8 mouse cellular contexts compared by ENCODE assay signal in genomic region chr2:118542971-118543573, GRCm38 (mm10). TPM values are rescaled to one million over a fixed set of nuclear protein-coding genes. Genes with fewer than 3 reads are reported as not detected.
A peak's percentile ranks its signal among the peaks of the same experiment; 100 is the strongest.
DNase-seq lines count a peak whose midpoint lies in the region; ATAC-seq and TF ChIP-seq lines count a peak whose summit lies in the region.

No protein-coding gene starts in this region.

- in situ Hi-C loops in CH12.LX (cut with MboI; ENCODE audit: low pct_ligation_motif_present, low pct_unique_long_range_greater_than_20kb, low sequenced_read_pairs), result loop anchor here (5.0 kb wide), 1 partner anchor 56 kb away; no protein-coding TSS in a partner anchor

- H3K4me2 ChIP-seq in CH12.LX (ENCODE audit: insufficient read depth, low read depth, poor library complexity, severe bottlenecking), result no peak overlapping the region
- H3K4me2 ChIP-seq in intestine, postnatal 0 days (replicated peaks; ENCODE audit: low read depth), result peak overlapping the region; percentile 66

- 83% methylated on average over 1 of the region's 1 CpGs for WGBS in intestine, postnatal 0 days

- H3K27me3 ChIP-seq in CH12.LX (replicated peaks), result no peaks in the 10 kb centered on the region
- no peaks in the 10 kb centered on the region for H3K27me3 ChIP-seq in intestine, postnatal 0 days (replicated peaks; ENCODE audit: control insufficient read depth, insufficient read depth, low read length)

- peaks cover 2% of the 10 kb centered on the region for H3K9me3 ChIP-seq in CH12.LX (replicated peaks; ENCODE audit: low read length)
- no peaks in the 10 kb centered on the region for H3K9me3 ChIP-seq in intestine, postnatal 0 days (ENCODE audit: control insufficient read depth)

- H3K4me3 ChIP-seq in CH12.LX (replicated peaks in 1 of 3; ENCODE audit: low read depth in 2 of 3, low read length in 2 of 3, poor library complexity in 1 of 3), result no peak overlapping the region
- no peak overlapping the region for H3K4me3 ChIP-seq in intestine, postnatal 0 days (ENCODE audit: low read depth, low read length)

- no peak for ATAC-seq in intestine, postnatal 0 days
- ATAC-seq in erythroid progenitor cell, adult 5-6 weeks (replicated peaks; ENCODE audit: low FRiP score, poor library complexity, severe bottlenecking), result no peak

- no peak for TF ChIP-seq POLR2A in CH12.LX (IDR thresholded peaks at IDR 0.05; ENCODE audit: low read depth, low read length)

- dilution Hi-C loops in CH12.LX (cut with MboI; ENCODE audit: extremely low pct_ligation_motif_present, extremely low pct_unique_long_range_greater_than_20kb, low sequenced_read_pairs), result no loop called here

- H3K79me2 ChIP-seq in CH12.LX (replicated peaks; ENCODE audit: control insufficient read depth, extremely low read depth, insufficient read depth, poor library complexity, severe bottlenecking), result no peaks in the 10 kb centered on the region

- peak; percentile 69 for TF ChIP-seq RAD21 in CH12.LX (IDR thresholded peaks at IDR 0.05; ENCODE audit: low read depth, low read length)

- peak; percentile 75 to 93 for TF ChIP-seq CTCF in CH12.LX (conservative IDR thresholded peaks at IDR 0.05 in 1 of 2, IDR thresholded peaks at IDR 0.05 in 1 of 2; ENCODE audit: low read depth in 2 of 2, low read length in 2 of 2)
- peak; percentile 69 for TF ChIP-seq CTCF in intestine, postnatal 0 days (IDR thresholded peaks at IDR 0.05; ENCODE audit: low read depth)

- H3K36me3 ChIP-seq in CH12.LX (replicated peaks in 1 of 2; ENCODE audit: control insufficient read depth in 1 of 2, insufficient read depth in 1 of 2, low read length in 1 of 2), result no peaks in the 10 kb centered on the region
- H3K36me3 ChIP-seq in intestine, postnatal 0 days (ENCODE audit: control insufficient read depth, insufficient read depth), result peaks cover 5% of the 10 kb centered on the region; the same call in 1 of the 2 replicates

- no peak for TF ChIP-seq EP300 in CH12.LX (IDR thresholded peaks at IDR 0.05; ENCODE audit: low read length)

- peaks cover 45 to 93% of the 10 kb centered on the region in 2 experiments for H3K4me1 ChIP-seq in CH12.LX (ENCODE audit: control insufficient read depth in 1 of 2, insufficient read depth in 2 of 2)
- H3K4me1 ChIP-seq in intestine, postnatal 0 days (replicated peaks; ENCODE audit: control insufficient read depth, insufficient read depth, low read length), result peaks cover 39% of the 10 kb centered on the region

- H3K9ac ChIP-seq in CH12.LX (ENCODE audit: insufficient read depth, low read depth), result no peak overlapping the region
- no peak overlapping the region for H3K9ac ChIP-seq in intestine, postnatal 0 days (ENCODE audit: low read depth, low read length)

- peak; percentile 27 for DNase-seq in kidney, adult 18-20 months
- no peak for DNase-seq in kidney, postnatal 10 days
- peak; percentile 72 for DNase-seq in CH12.LX (ENCODE audit: extremely low read depth)
- peak; percentile 45 for DNase-seq in ZHBTc4 (ENCODE audit: low read depth, low spot score)
- DNase-seq in T-cell, adult 2 months (ENCODE audit: low spot score), result no peak
- no peak for DNase-seq in thymus, postnatal 10 days (ENCODE audit: low spot score in 2 of 2)

- no peak overlapping the region for H3K27ac ChIP-seq in CH12.LX (ENCODE audit: insufficient read depth, low read depth)
- peak overlapping the region; percentile 1; the same call in 1 of the 2 replicates for H3K27ac ChIP-seq in intestine, postnatal 0 days (ENCODE audit: low read depth, low read length)

TF ChIP-seq in CH12.LX, 34 proteins besides CTCF, POLR2A, EP300 and RAD21:
- no peak for TF ChIP-seq NELFE (IDR thresholded peaks at IDR 0.05; ENCODE audit: low read depth, low read length)
- TF ChIP-seq SMC3 (IDR thresholded peaks at IDR 0.05; ENCODE audit: low read depth, low read length), result peak; percentile 67

RNA-seq across cellular contexts. Expression of gene Bmf, which starts 6.4 kb away (rescaled TPM):
- 3.4 and 5.6 TPM in 2 replicates for total RNA-seq in CH12.LX (2012; rRNA removed)
- total RNA-seq in CH12.LX (2014; rRNA removed), result 2.6 and 2.8 TPM in 2 replicates
- 1.1 and 1.4 TPM in 2 replicates for polyA plus RNA-seq in CH12.LX (2012; ENCODE audit: insufficient read length, low read depth)
- 1.4 and 1.7 TPM in 2 replicates for polyA plus RNA-seq in intestine, postnatal 0 days (2015; fragmentation: Nextera tagmentation; extraction: Ambion mirVana)
- total RNA-seq in erythroid progenitor cell, adult 5-6 weeks (2015; ENCODE audit: low replicate concordance), result 2.1 and 3.2 TPM in 2 replicates
- 1.0 and 5.9 TPM in 2 replicates for total RNA-seq in erythroid progenitor cell, adult 5-6 weeks (2017; ENCODE audit: low replicate concordance)

RNA-seq across cellular contexts. Expression of gene Bub1b, which starts 54.9 kb away (rescaled TPM):
- total RNA-seq in CH12.LX (2012; rRNA removed) (91.5 and 98.3 TPM in 2 replicates), CH12.LX (2014; rRNA removed) (113 and 118 TPM in 2 replicates)
- polyA plus RNA-seq in CH12.LX (2012; ENCODE audit: insufficient read length, low read depth), result 99.3 and 113 TPM in 2 replicates
- polyA plus RNA-seq in intestine, postnatal 0 days (2015; fragmentation: Nextera tagmentation; extraction: Ambion mirVana), result 8.9 and 9.9 TPM in 2 replicates
- 118 and 120 TPM in 2 replicates for total RNA-seq in erythroid progenitor cell, adult 5-6 weeks (2015; ENCODE audit: low replicate concordance)
- 270 and 278 TPM in 2 replicates for total RNA-seq in erythroid progenitor cell, adult 5-6 weeks (2017; ENCODE audit: low replicate concordance)

Comparison
In these comparisons a context has a peak if more than half of its experiments do, and no peak if none do; other contexts are left out.
1. DNase-seq: peak in kidney, adult 18-20 months (single experiment), CH12.LX (single experiment) and ZHBTc4 (single experiment); none in kidney, postnatal 10 days (single experiment), T-cell, adult 2 months (single experiment) and thymus, postnatal 10 days (0 of 2).